Mouse (Mus musculus): ENCODE data around the gene Ttf2.

The Ttf2 gene

DNA sequence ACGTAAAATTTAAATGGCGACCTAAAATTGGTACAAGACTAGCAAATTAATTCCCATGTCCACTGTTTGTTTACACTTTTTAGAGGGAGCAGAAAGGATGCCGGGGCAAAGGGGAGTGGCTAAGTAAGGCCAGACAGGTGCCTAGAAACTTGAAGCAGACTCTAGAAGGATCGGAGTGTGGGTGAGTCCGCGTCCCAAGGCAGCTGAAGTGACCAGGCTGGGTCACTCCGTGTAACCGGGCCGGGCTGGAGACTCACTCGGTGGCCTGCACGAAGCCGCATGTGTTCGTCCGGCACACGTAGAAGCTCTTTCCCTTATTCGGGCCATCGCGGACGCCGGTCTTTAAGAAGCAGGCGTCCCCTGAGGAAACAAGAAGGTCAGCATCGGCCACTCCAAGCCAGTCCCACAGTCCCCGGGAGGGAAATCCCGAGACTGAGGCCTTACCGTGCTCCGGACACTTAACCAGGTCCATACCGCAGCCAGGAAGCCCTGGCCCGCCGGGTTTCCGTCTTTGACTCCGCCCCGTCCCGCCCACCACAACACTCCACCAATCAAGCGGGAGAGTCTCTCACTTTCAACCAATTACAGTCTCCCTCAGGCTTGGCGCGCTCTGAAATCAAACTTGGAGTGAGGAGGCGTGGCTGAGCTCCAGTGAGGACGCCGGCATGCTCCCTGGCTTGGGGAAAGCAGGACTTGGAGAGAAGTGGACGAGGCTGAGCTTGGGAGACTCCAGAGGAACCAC is at the start of gene Ttf2:
TSS of gene Ttf2 (minus strand) at position 488 of the 742 bp plus-strand sequence.
- DNase-seq (ENCODE audit: low spot score in 2 of 2): peak; percentile 89 to 90

DNA sequence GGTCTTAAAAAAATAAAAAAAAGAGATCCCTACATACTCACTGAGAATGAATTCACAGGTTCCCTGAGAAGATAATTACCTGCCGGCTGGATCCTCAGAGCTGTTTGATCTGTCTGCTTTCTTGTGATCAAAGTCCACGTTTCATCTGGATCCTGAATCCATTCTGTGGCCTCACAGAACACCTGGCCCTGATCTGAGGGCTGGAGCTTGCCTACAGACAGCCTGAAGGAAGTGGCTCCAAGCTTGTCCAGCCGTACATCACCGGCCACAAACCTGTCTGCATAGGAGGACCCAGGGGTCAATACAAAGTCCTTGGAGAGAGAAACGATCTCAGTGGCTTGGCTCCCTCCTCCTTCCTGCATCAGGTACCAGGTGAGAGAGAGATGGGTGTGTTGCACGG is 49.0 kb upstream of the Ttf2 start:
- no peak for DNase-seq (ENCODE audit: low spot score in 2 of 2)

DNA sequence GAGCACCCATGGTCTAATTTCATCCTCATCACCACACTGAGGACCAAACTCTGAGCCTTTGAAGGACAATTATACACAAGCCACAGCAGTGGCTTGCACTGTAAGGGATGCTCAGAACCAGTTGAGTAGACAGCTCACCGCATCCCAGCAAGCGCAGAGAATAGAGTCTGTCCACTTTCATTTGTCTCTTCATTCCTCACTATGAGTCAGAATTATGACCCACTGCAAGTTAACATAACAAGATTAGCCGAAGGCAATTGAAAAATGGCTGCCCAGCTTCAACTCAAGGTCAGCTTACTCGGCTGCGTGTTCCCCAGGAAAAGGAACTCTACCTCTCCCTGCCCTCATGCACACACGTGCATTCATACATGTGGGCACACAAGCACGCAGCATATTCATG is 46.6 kb upstream of the Ttf2 start:
- no peak for DNase-seq (ENCODE audit: low spot score in 2 of 2)

DNA sequence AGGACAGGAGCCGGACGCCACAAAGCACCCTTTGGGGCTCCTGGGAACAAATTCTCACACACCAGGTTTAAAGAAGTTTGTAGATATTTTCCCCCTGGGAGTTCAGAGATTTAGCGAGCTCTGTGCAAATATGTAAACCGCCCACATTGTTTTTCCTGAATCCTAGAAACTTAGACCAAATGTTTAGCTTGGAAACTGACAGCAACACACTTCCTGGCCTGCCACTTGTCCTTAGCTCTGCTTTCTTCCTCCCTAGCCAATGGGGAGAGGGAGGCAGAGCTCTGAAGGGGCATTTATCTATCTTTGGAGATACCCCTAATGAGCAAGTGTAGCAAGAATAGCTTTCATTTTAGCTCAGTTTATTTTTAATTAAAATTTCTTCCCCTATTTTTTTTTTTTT is 45.8 kb upstream of the Ttf2 start:
- DNase-seq (ENCODE audit: low spot score in 2 of 2): no peak

DNA sequence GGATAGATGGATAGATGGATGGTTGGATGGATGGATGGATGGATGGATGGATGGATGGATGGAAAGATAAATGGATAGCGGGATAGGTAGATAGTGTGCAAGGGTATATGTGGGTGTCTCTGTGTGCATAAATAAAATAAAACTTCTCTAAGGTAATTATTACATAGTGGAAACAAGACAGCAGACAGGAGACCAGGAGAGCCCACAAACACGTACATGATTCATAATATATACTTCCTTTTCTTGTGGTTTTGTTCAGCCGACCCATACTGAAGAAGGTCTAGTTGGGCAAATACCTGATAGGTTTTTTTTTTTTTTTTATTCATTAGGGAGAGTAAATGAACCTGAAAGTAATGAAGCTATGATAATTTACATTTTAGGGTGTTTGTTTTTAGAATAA is 44.1 kb upstream of the Ttf2 start:
- no peak for DNase-seq (ENCODE audit: low spot score in 2 of 2)

DNA sequence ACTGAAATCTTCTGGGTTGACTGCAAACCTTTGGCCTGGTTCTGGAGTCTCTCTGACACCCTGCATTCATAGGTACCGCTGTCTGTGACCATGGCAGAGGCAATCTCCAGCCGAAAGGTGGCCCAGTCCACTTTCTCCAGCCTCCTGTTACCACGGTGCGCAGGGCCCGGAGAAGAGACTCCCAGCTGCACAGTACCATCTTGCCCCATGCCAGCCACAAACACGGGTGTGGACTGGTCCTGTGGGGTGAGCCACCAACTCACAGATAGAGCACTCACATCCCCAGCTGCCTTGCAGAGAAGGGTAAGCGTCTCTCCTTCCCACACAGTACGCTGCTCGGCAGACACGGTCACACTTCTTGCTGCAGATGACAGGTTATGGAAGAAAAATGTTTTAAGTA is 43.5 kb upstream of the Ttf2 start:
- no peak for DNase-seq (ENCODE audit: low spot score in 2 of 2)

DNA sequence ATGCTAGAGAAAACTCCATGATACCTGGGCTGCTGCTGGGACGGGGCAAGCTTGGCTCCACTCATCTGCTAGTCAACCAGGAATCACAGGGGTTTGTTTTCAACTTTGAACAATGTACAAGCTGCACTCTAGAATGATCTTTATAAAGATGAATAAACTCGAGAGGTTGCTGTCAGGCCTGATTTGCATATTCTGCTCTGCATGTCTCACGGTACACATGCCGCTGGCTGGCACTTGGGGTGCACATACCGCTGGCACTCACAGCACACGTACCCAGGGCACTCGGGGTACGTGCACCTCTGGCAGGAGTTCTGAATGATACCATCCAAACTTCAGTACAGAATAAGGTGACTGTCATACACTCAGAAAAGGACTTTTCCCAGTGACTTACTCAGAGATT is 43.1 kb upstream of the Ttf2 start:
- DNase-seq (ENCODE audit: low spot score in 2 of 2): no peak

DNA sequence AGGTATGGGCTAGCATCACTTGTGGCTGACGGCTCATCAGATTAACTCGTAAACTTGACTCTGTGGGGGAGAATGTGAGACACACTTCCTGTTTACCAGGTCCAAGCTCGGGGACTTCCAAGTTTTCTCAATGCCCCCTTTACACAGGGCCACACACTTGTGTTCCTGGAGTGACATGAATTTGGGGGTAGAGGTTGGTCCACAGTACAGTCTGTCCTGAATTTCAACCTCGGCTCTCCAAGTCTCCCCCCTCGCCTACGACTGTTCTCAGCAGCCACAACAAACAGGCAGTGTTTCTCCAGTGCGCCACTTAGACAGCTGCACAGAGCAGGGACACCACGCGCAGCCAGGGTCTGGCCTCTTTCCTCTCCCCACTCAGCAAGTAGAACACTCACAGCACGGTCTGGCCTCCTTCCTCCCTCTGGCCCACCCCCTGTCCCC is 42.7 kb upstream of the Ttf2 start:
- no peak for DNase-seq (ENCODE audit: low spot score in 2 of 2)

DNA sequence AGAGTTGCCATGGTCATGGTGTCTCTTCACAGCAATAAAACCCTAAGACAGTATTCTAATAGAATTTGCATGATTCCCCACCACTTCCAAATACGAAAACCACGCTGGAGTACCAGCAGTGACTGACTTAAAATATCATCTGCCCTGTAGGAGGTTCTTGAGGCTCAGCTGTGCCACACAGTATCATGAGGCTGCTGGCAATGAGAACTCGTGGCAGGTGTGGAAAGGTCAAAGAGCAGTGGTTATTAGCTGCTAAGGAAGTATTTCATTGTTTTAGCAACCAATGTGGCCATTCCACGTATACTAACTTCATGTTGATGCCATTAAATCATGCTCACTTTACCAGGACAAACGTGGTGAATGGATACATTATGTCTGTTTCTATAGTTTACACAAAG is 41.7 kb upstream of the Ttf2 start:
- DNase-seq (ENCODE audit: low spot score in 2 of 2): no peak

DNA sequence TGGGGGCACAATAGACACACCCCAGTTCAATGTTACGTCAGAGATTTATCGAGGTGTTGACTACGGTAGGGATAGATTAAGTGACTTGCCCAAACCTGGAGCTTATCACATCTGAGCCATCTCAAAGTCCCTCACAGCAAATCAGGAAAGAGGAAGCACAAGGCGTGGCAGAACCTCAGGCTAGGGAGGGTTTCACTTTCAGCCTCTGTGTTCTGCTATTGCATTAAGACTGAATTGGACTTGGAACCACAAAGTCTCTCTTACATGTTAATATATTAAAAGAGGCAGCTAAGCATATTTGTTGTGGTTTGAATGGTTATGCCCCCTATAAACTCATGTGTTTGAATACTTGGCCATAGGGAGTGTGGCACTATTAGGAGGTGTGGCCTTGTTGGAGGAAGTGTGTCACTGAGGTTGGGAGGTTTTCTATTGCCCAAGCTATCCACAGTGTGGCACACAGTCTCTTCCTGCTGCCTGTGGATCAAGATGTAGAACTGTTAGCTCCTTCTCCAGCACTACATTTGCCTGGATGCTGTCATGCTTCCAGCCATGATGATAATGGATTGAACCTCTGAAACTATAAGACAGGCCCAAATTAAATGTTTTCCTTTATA is 41.2 kb upstream of the Ttf2 start:
- no peak for DNase-seq (ENCODE audit: low spot score in 2 of 2)

DNA sequence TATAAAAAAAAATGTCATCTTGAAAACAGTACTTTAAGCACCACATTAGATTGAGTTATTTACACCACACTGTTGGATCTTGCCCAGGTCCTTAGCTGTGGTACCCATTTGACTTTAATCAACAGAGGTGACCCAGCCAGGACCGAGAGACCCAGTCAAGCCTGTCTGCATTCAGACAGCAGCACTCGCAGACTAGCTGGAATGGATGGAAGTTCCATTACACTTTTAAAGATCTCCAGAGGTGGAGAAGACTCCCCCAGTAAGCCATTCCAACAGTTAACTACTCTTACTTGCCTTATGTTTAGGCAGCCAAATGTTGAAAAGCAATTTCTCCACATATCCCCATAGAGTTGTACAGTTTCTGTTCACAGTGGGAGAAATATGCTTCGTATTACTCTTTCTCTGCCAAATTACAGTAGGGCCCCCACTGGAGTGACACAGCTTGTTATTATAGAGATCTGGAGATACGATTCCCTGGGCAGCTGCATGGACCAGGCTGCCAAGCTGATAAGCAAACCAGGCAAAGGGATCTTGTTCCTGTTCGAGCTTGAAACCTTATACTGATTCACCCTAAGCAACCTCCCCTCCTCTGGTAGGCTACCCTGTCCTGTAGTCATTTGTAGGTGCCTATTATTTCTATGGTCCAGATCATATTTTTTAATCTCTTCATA is 37.8 kb upstream of the Ttf2 start:
- no peak for DNase-seq (ENCODE audit: low spot score in 2 of 2)

DNA sequence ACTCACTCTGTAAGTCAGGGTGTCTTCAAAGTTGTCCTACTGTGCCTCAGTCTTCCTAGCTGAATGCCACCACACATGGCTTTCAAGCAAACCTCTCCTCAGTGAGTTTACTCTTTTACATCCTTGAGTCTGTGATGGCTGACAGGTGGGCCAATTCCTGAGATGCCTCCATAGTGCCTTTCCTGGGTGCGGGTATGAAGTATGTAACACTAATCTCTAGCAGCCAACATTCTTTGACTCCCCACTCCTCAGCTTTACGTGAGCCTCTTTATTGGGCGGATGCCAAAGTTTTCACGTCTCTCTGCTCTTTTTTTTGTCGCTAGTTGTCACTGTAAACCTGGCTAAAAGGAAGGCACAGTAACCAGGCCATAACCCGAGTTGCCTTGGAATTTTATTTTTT is 35.9 kb upstream of the Ttf2 start:
- DNase-seq (ENCODE audit: low spot score in 2 of 2): no peak

DNA sequence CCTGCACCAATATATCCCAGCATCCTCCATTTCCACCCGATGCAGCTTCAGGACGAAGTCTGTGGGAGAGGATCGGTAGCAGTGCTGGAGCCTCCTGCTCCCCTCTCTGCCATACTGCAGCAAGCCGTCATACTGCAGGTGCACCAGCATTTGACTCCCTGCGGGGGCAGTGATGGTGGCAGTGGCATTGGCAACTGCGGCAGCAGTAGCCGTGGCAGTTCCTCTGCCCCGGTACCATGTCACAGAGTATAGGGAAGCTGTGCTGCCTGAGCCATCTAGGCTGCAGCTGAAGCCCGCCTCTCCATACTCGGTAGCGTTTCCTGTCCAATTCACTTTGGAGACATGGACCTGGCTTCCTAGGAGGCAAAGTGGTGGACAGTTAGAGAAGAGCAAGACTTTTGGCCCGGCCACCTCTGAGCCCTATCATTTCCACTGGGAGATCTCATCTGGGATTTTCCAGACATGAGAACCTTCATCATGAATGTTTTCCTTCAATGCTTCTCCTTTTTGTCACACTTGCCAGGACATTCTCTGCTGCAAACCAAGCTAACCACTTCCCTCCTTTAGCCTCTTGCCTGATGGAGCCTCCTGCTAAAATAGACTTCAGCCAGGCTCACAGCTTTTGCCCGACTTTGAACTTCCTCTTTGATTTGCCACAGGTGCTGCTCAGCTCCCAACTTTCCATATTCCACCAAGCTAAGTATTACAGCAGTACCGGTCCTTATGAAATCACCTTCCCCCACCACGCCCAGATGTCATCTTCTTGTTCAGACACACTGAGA is 34.3 kb upstream of the Ttf2 start:
- no peak for DNase-seq (ENCODE audit: low spot score in 2 of 2)

DNA sequence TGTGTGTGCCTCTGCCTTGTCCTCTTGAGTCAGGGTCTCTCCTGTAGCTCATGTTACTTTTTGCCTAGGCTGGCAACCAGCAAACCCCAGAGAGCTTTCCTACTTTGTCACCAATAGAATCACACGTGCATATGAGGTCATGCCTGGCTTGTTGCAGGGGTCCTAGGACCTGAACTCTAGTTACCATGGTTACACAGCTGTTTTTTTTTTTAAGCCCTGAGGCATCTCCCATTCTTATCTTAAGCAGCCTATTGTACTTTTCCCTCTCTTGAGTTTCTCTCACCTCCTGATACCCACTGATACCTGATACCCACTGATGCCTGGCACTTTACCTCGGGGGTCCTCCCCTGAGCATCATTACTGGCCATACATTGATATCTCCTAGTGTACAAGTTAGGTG is 30.3 kb upstream of the Ttf2 start:
- no peak for DNase-seq (ENCODE audit: low spot score in 2 of 2)

DNA sequence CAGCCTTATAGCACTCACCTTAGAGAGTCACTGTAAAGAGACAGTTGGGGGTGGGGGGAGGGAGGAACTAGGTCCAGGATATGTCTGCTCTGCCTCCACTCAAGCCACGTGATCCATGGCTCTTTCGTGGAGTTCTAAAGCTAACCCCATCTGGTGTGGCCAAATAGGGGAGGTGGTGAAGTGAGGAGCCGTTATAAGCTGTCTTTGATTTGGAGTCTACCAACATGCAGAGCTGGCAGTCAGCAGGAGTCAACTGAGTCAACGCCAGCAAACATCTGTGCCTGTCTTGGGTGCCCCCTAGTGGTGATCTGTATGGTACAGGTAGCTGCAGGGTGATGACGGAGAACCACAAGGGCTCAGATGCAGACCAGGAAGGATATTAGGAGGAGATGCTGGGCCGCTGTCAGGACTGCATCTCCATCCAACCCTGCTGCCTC is 29.5 kb upstream of the Ttf2 start:
- peak; percentile 50 to 73 for DNase-seq (ENCODE audit: low spot score in 2 of 2)

DNA sequence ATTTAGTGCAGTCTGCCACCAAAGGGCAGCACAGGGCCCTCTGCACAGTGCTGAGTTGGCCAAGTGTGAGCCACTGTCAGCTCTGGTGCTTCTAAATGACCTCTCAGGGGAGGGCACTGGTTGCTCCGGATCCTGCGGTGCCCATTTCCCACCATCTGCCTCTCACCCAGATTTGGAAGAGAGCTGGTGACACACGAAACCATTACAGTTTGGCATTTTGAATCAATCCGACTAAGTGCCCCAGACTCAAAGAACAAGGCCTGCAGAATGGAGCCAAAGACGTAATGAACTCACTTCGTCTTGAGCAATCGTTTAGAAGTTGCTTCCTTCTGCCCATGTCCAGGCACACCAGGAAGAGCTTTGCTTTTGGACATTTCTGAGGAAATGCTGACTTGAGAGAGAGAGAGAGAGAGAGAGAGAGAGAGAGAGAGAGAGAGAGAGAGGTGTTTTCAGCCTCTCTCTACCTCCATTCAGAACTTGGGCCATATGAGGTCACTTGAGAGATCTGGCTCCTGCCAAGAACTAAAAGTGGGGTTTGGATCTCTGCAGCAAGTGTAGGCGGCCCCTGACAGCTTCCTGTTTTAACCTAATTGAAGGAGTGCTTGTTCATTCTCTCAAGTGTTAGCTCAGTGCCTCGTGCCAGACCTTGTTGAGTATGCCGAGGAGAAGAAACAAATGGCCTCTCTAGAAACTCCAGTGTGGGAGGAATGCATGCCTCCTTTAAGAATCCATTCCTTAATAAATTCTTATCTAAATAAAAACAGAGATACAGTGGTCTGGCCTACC is 28.5 kb upstream of the Ttf2 start:
- DNase-seq (ENCODE audit: low spot score in 2 of 2): no peak

DNA sequence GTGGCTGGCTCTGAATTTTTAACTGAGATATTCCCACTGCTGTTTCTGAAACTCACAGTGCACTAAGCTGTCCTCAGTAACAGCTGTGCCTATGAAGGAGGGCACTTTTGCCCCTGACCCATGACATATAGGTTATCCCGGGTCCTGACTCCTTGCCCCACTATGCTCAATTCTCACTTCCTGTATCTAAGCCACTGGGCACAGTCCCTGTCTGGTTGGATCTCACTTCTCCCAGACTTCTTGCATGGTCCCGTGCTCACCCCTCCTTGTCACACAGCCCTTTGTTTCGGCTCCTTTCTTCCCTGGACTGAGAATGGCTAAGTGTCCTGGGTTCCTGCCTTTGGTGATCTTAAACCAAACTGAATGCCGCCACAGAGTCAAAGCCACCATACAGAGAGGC is 24.8 kb upstream of the Ttf2 start:
- no peak for DNase-seq (ENCODE audit: low spot score in 2 of 2)

DNA sequence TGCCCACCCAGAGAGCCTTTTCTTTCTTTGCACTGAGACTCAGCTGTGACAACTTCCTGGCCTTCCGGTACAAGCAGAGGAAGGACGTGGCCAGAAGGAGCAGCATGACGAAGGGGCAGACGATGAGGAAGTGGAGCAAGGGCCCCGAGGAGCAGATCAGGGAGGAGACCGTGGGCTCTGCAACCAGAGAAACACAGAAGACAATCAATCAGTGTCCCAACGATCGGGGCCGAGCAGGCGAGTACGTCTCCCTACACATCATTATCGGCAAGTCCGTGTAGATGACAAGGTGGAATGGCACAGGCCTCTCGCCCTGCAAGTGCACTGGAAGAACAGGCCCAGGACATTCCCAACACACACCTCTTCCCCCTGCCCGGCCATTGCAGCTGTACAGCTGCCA is 24.3 kb upstream of the Ttf2 start:
- DNase-seq (ENCODE audit: low spot score in 2 of 2): no peak

DNA sequence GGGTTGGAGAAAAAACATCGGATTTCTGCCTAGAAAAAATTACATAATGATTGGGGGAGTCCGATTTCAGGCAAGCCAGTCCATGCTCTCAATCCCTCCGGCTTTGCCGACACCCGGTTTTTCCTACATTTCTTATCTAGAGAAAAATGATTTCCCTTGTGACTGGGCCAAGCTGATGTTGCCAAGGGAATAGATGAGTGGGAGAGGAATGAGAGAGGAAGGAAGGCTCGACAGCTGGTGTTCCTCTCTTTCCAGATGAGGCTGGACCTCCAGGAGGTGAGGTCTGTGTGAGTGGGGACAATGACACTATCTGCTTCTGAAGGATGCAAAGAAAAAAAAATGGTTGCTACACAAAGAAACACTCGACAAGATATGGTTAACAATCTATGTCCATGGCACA is 23.7 kb upstream of the Ttf2 start:
- no peak for DNase-seq (ENCODE audit: low spot score in 2 of 2)

DNA sequence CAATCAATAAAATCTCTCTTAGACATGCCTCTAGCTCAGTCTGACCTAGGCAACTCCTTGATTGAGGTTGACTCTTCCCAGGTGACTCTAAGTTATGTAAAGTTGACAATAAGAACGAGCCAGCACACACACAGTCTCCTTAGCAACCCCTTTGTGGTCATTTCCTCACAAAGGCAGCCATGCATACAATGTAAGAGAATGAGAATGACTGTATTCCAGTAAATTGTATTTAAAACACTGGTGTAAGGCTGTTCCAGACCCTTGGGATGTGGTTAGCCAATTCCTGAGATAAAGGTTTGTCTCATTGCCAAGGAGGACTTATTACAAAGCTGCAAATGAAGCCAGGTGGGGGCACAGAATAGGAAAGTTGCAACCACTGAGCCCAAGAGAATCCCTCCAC is 20.8 kb upstream of the Ttf2 start:
- no peak for DNase-seq (ENCODE audit: low spot score in 2 of 2)

DNA sequence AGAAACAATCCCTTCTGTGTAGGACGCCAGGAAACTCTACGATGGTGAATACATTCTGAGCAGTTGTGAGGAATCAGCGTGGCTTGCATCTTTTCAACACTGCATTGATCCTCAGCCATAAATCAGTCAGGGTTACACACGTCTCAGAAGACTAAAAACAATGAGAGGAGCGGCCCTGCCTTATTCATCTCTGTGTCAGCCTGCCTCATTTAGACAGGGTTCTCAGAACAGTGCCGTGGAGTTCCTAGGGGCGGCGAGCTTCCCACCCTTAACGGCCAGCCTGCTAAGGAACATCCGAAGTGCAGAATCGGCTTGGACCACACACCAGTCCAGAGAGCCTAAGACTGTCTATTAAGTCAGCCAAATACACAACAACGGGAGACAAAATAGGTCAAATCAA is 20.0 kb upstream of the Ttf2 start:
- no peak for DNase-seq (ENCODE audit: low spot score in 2 of 2)

DNA sequence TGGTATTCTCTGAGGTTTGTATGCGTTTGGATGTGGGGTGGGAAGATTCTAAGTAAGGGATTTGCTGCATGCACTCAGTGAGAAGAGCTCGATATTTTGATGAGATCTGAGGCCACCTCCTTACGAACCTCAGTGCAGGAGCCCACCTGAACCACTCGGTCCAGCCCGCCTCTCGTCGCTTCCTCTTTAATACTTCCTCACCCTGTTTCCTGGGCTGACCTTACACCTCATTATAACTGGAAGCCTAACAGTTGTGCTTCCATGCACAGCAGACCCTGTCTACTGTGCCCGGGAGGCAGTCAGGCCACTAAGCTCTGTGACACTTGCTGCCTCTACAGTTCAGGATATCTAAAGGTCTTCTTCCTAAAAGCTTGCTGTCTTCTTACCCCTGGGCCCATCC is 9.8 kb upstream of the Ttf2 start:
- DNase-seq (ENCODE audit: low spot score in 2 of 2): no peak
